14 mouse cellular contexts compared by ENCODE assay signal in the genomic region with DNA sequence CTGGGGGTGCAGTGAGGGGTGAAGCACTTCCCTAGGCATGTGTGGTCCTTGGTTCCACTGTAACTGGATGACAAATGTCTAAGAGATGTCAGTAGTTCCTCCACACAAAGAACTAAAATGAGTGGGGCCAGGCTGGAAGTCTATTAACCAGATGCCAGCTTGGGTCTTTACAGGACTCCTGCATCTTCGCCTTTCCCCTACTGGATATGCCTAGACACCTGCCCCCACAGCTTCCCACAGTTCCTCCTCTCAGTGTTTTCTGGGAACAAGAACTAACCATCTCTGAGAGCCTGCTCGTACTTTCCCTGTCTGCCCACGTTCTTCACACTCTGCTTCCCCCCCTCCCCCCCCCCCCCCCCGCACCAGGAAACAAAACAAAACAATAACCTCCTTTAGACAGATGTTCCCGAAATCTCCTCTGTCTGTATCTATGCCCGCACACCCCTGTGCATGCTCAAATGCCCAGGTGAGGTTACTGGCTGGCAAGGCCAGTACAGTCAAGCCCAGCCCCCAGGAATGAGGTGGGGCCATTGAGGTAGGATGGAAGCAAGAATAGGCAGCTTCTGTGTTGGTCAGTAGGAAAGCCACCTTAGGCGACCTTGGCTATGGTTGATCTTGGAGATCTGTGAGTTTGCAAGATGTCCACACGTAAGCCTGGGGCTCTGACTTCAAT.
DNase-seq lines count a peak whose midpoint lies in the region; ATAC-seq and TF ChIP-seq lines count a peak whose summit lies in the region.
"Had no signal": no experiment of that assay in that cellular context is flagged by ENCODE, and none has a peak within 500 bp of the region (broad histone marks: within the 10 kb centered on the region; RNA-seq: fewer than 3 reads in every experiment).

No protein-coding gene starts in this region.

- no peak overlapping the region for H3K4me3 ChIP-seq in heart, embryonic 12.5 days
- no peak overlapping the region for H3K4me3 ChIP-seq in layer of hippocampus, adult 2 months
- H3K4me3 ChIP-seq in brown adipose tissue, adult 24 weeks (ENCODE audit: insufficient read depth, low read depth, low read length) = no peak overlapping the region
- no peak overlapping the region for H3K4me3 ChIP-seq in heart, postnatal 0 days (ENCODE audit: low read depth, low read length)
- H3K4me3 ChIP-seq: embryonic facial prominence, embryonic 13.5 days; liver, embryonic 12.5 days; stomach, embryonic 15.5 days had no signal

- H3K27me3 ChIP-seq in heart, embryonic 12.5 days (replicated peaks) = no peaks in the 10 kb centered on the region
- H3K27me3 ChIP-seq in heart, postnatal 0 days (ENCODE audit: control insufficient read depth, insufficient read depth, low read length) = no peaks in the 10 kb centered on the region
- H3K27me3 ChIP-seq: embryonic facial prominence, embryonic 13.5 days; liver, embryonic 12.5 days; stomach, embryonic 15.5 days had no signal

- ATAC-seq in heart, embryonic 12.5 days (ENCODE audit: insufficient number of reproducible peaks, low FRiP score) = no peak
- ATAC-seq in heart, postnatal 0 days (ENCODE audit: insufficient read depth, low read depth) = peak; percentile 22; the same call in 1 of the 2 replicates
- ATAC-seq: liver, embryonic 12.5 days had no signal

- H3K9me3 ChIP-seq in heart, embryonic 12.5 days (replicated peaks) = 0 out of 2 replicates have a peak, but pooled peaks cover 2% of the 10 kb centered on the region
- no peaks in the 10 kb centered on the region for H3K9me3 ChIP-seq in heart, postnatal 0 days (replicated peaks; ENCODE audit: control insufficient read depth, low read length)
- H3K9me3 ChIP-seq: embryonic facial prominence, embryonic 13.5 days; stomach, embryonic 15.5 days had no signal

- peak overlapping the region; percentile 13; the same call in 1 of the 2 replicates for H3K27ac ChIP-seq in heart, embryonic 12.5 days (ENCODE audit: poor library complexity, severe bottlenecking)
- H3K27ac ChIP-seq in layer of hippocampus, adult 2 months = peak overlapping the region; percentile 3; the same call in 1 of the 2 replicates
- peak overlapping the region; percentile 92 for H3K27ac ChIP-seq in brown adipose tissue, adult 24 weeks (replicated peaks; ENCODE audit: low read depth, low read length)
- peak overlapping the region; percentile 76 for H3K27ac ChIP-seq in heart, postnatal 0 days (ENCODE audit: low read depth)
- H3K27ac ChIP-seq: embryonic facial prominence, embryonic 13.5 days; liver, embryonic 12.5 days; macrophage; stomach, embryonic 15.5 days had no signal

- no peak for TF ChIP-seq EP300 in heart, postnatal 0 days (IDR thresholded peaks at IDR 0.05; ENCODE audit: low read depth)

- no peak overlapping the region for H3K4me2 ChIP-seq in heart, embryonic 12.5 days
- no peak overlapping the region for H3K4me2 ChIP-seq in heart, postnatal 0 days (ENCODE audit: low read depth, low read length)
- H3K4me2 ChIP-seq: embryonic facial prominence, embryonic 13.5 days; liver, embryonic 12.5 days; stomach, embryonic 15.5 days had no signal

- H3K36me3 ChIP-seq in heart, embryonic 12.5 days = no peaks in the 10 kb centered on the region; the same call in 1 of the 2 replicates
- H3K36me3 ChIP-seq in heart, postnatal 0 days (replicated peaks; ENCODE audit: control insufficient read depth, insufficient read depth, low read length) = 0 out of 2 replicates have a peak, but pooled peaks cover 3% of the 10 kb centered on the region
- H3K36me3 ChIP-seq: liver, embryonic 12.5 days; stomach, embryonic 15.5 days had no signal

- TF ChIP-seq CTCF in layer of hippocampus, adult 2 months (conservative IDR thresholded peaks at IDR 0.05) = no peak
- no peak for TF ChIP-seq CTCF in heart, postnatal 0 days (IDR thresholded peaks at IDR 0.05; ENCODE audit: low read depth)

- 66% methylated on average over 7 of the region's 8 CpGs for WGBS in heart, embryonic 12.5 days
- 58% methylated on average over 7 of the region's 8 CpGs for WGBS in heart, postnatal 0 days

- no peak for DNase-seq in heart, postnatal 4 days
- DNase-seq in layer of hippocampus, adult 2 months (ENCODE audit: low spot score in 2 of 2) = no peak
- DNase-seq in layer of hippocampus, postnatal 25 days (ENCODE audit: extremely low spot score in 1 of 2, low spot score in 1 of 2) = no peak
- no peak for DNase-seq in heart, postnatal 0 days (ENCODE audit: low spot score)
- no peak for DNase-seq in thymus, postnatal 0 days (ENCODE audit: low spot score)
- DNase-seq: cerebellum, adult 2 months; kidney, adult 9 months; retina, postnatal 1 day had no signal

- H3K9ac ChIP-seq in heart, embryonic 12.5 days = no peak overlapping the region
- no peak overlapping the region for H3K9ac ChIP-seq in heart, postnatal 0 days (replicated peaks; ENCODE audit: low read depth, low read length)
- H3K9ac ChIP-seq: embryonic facial prominence, embryonic 13.5 days; liver, embryonic 12.5 days; stomach, embryonic 15.5 days had no signal

- H3K4me1 ChIP-seq in heart, embryonic 12.5 days (replicated peaks) = peaks cover 47% of the 10 kb centered on the region
- peaks cover 29% of the 10 kb centered on the region for H3K4me1 ChIP-seq in brown adipose tissue, adult 24 weeks (ENCODE audit: control insufficient read depth, insufficient read depth, insufficient read length, low read length)
- H3K4me1 ChIP-seq in heart, postnatal 0 days (ENCODE audit: control insufficient read depth, insufficient read depth) = peaks cover 27% of the 10 kb centered on the region
- H3K4me1 ChIP-seq: liver, embryonic 12.5 days; stomach, embryonic 15.5 days had no signal

Comparison
In these comparisons a context has a peak if more than half of its experiments do, and no peak if none do; other contexts are left out.
1. H3K27ac ChIP-seq: peak in every context shown above with its lines; median percentile 92 in brown adipose tissue, adult 24 weeks; 76 in heart, postnatal 0 days; 13 in heart, embryonic 12.5 days; 3 in layer of hippocampus, adult 2 months.